Mouse (Mus musculus) hindbrain, postnatal 0 days (tissue): Measurements from ENCODE around the gene Zfp827. TPM values are rescaled to one million over a fixed set of nuclear protein-coding genes. Genes with fewer than 3 reads are reported as not detected.

Experiments used
- ATAC-seq: fragments of 200-750 bp; cut with Nextera tagmentation; 2 replicates; pipeline ENCODE4 v1.8.0; 2017; ENCODE audit warnings: mild to moderate bottlenecking, moderate TSS enrichment, moderate library complexity
- DNase-seq: peaks from one replicate; pipeline ENCODE4 v3.0.0-alpha.2; 2015; ENCODE audit warnings: low spot score
- H3K27ac ChIP-seq: fragments of 300-500 bp; sonication (generic); 2 replicates; pipeline ENCODE4 v1.5.1; 2014; ENCODE audit warnings: mild to moderate bottlenecking
- H3K27me3 ChIP-seq: fragments of 300-500 bp; sonication (generic); 2 replicates; pipeline ENCODE4 v1.6.1; 2014; ENCODE audit warnings: low read length, mixed read lengths; ENCODE audit not compliant: insufficient read depth
- H3K36me3 ChIP-seq: fragments of 300-500 bp; sonication (generic); 2 replicates; pipeline ENCODE4 v1.6.1; 2014; ENCODE audit warnings: low read length, mixed read lengths; ENCODE audit not compliant: insufficient read depth
- H3K4me1 ChIP-seq: fragments of 300-500 bp; sonication (generic); 2 replicates; pipeline ENCODE4 v1.6.1; 2014; ENCODE audit warnings: antibody characterized with exemption, low read length, mixed read lengths; ENCODE audit not compliant: insufficient read depth
- H3K4me2 ChIP-seq: fragments of 300-500 bp; sonication (generic); 2 replicates; pipeline ENCODE4 v1.6.1; 2014; ENCODE audit warnings: low read depth, mild to moderate bottlenecking, low read length, moderate library complexity, mixed read lengths
- H3K4me3 ChIP-seq: fragments of 300-500 bp; sonication (generic); 2 replicates; pipeline ENCODE4 v1.5.1; 2014; ENCODE audit warnings: low read length
- H3K9ac ChIP-seq: fragments of 300-500 bp; sonication (generic); replicated peaks from 2 replicates; pipeline ENCODE4 v1.6.1; 2014; ENCODE audit warnings: mild to moderate bottlenecking, low read length, moderate library complexity, mixed read lengths
- H3K9me3 ChIP-seq: fragments of 300-500 bp; sonication (generic); 2 replicates; pipeline ENCODE4 v1.6.1; 2016; ENCODE audit warnings: low read length, mixed read lengths
- CTCF ChIP-seq: IDR thresholded peaks from 2 replicates; pipeline ENCODE4 v1.5.1; 2016; ENCODE audit warnings: antibody characterized with exemption, control low read depth, low read depth
- WGBS: fragments of 180-500 bp; shearing (Covaris S2); extraction: QIAGEN DNeasy Blood & Tissue Kit; methylation state at CpG from one replicate; pipeline ENCODE4 v1.1.7; 2014; 5-methylcytosine and 5-hydroxymethylcytosine counted together
- polyA plus RNA-seq: library from polyadenylated mRNA; unstranded; fragments of >200 nt; fragmentation: Nextera tagmentation; extraction: Ambion mirVana; gene quantifications from 2 replicates; pipeline ENCODE4 v1.2.1, GENCODE M21; 2015
- total RNA-seq: library from RNA; depleted of rRNA; stranded (reverse); fragments of >200 nt; gene quantifications from 2 replicates; pipeline ENCODE4 v1.2.3, GENCODE M21; 2014

Gene Zfp827
- total and polyA plus RNA-seq, 2 experiments from 2014 or later, result 6.8 to 33.0 TPM

DNA sequence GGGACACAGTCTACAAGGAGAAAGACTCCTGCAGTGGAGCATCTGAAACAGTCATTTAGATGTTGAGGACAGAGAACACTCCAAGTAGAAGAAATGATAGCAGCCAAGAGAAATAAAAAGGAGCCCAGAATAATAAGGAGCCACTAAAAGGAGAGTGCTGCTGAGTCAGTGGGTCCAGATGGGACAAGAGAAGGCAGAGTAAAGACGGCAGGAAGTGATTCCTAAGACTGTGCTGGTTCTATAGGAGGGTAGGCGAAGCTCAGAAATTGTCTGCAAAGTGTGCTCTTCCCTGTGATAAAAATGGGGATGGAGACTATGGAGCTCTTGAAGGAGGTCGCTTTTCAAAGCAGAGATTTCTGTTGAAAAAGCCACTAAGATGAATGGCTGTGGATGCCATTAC lies 14.0 kb downstream of the Zfp827 start:
- no peak for TF ChIP-seq CTCF
- Histone ChIP-seq H3K4me1 (no peaks in the 10 kb centered on the region), H3K27ac (no peak overlapping the region), H3K9ac (no peak overlapping the region), H3K27me3 (no peaks in the 10 kb centered on the region), H3K36me3 (no peaks in the 10 kb centered on the region), H3K9me3 (no peaks in the 10 kb centered on the region), H3K4me3 (no peak overlapping the region), H3K4me2 (no peak overlapping the region)
- no peak for DNase-seq
- WGBS, result 87% methylated on average over 3 of the region's 3 CpGs
- no peak for ATAC-seq

DNA sequence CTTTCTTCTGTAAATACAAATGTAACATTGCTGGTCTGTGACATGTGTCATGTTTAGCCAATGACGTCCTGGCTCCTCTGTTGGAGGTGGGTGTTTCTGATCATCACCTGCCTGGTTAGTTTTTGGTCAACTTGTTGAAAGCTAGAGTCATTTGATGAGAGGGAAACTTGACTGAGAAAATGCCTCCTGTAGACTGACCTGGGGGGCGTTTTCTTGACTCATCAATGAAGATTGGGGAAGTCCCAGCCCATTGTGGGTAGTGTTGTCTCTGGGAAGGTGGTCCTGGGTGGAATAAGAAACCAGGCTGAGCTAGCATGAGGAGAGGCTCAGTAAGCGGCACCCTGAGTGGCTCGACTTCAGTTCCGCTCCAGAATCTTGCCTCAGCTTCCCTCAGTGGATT lies 16.4 kb downstream of the Zfp827 start:
- H3K27ac ChIP-seq, result no peak overlapping the region
- WGBS, result 95% methylated on average over 5 of the region's 5 CpGs
- H3K9me3 ChIP-seq, result no peaks in the 10 kb centered on the region
- H3K27me3 ChIP-seq, result no peaks in the 10 kb centered on the region
- H3K4me3 ChIP-seq, result no peak overlapping the region
- H3K4me2 ChIP-seq, result no peak overlapping the region
- no peak for TF ChIP-seq CTCF
- H3K4me1 ChIP-seq, result no peaks in the 10 kb centered on the region
- H3K9ac ChIP-seq, result no peak overlapping the region
- no peaks in the 10 kb centered on the region for H3K36me3 ChIP-seq
- ATAC-seq, result no peak
- no peak for DNase-seq

DNA sequence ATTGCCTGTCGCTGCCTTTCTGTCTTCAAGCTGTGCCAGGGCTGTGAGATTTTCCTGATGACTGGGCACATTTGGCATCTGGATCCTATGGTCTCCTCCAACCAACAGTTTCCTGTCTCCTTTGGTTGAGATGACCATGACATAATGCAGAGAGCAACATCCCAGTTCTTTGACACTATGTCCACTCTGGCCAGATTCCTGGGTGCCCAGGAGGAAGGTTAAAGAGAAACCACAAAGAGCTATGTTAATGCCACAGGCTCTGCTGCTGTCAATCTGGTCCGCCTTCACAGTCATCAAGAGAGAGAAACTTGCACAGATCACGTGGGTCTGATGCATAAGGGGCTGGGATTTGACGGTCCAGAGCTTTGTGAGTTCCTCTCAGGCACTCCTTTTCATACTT lies 18.4 kb downstream of the Zfp827 start:
- Histone ChIP-seq H3K4me1 (no peaks in the 10 kb centered on the region), H3K36me3 (no peaks in the 10 kb centered on the region), H3K9me3 (no peaks in the 10 kb centered on the region), H3K9ac (no peak overlapping the region), H3K4me2 (no peak overlapping the region), H3K27me3 (no peaks in the 10 kb centered on the region), H3K4me3 (no peak overlapping the region), H3K27ac (no peak overlapping the region; the same call in 1 of the 2 replicates)
- WGBS, result 59% methylated on average over 4 of the region's 4 CpGs
- no peak for TF ChIP-seq CTCF
- ATAC-seq (no peak), DNase-seq (no peak)

DNA sequence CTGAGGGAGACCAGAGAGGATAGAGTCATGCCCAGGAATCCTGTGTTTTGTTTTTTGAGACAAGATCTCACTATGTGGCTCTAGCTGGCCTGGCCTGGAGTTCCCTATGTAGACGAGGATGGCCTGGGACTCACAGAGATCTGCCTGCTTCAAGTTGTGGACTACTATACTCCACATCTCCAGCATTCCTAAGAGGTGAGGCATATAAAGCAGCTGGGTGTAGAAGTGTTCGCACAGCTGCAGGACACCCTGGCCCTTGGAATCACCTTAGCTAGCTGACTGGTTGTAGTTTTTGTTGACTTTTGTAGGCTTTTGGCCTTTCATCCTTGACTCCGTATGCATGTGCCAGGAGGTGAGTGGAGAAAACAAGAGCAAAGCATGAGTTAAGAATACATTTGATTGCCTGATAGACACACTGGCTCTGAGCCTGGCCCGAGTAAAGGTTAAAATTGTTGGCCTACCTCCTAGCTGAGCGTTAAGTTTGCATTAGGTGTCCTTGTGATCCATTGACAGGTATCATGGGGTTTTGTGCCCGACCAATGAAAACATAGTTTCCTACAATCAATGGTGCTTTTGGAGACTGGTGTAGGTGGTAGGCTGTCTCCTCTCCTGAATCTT lies 20.3 kb downstream of the Zfp827 start:
- no peaks in the 10 kb centered on the region for H3K36me3 ChIP-seq
- no peak for ATAC-seq
- no peak overlapping the region for H3K27ac ChIP-seq
- no peak overlapping the region for H3K4me2 ChIP-seq
- H3K9ac ChIP-seq, result no peak overlapping the region
- no peaks in the 10 kb centered on the region for H3K9me3 ChIP-seq
- no peak overlapping the region for H3K4me3 ChIP-seq
- H3K4me1 ChIP-seq, result no peaks in the 10 kb centered on the region
- no peak for DNase-seq
- no peaks in the 10 kb centered on the region for H3K27me3 ChIP-seq
- 89% methylated on average over 6 of the region's 6 CpGs for WGBS
- TF ChIP-seq CTCF, result no peak

DNA sequence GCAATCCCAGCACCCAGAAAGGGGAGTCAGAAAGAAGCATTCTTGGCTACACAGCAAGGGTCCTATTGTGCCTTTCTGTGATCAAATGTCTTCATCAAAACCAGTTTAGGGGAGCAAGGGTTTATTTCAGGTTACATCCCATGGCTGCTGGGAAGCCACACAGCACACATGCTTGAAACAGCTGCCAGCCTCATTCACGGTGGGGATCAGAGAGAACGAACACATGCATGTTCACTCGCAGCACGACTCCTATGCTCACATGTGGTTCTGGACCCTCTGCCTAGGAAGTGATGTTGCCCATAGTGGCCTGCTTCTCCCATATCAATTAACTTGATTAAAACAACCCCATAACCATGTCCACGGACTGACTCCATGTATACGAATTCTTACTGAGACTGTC lies 26.0 kb downstream of the Zfp827 start:
- no peaks in the 10 kb centered on the region for H3K9me3 ChIP-seq
- no peak overlapping the region for H3K27ac ChIP-seq
- H3K27me3 ChIP-seq, result no peaks in the 10 kb centered on the region
- H3K4me1 ChIP-seq, result no peaks in the 10 kb centered on the region
- H3K9ac ChIP-seq, result no peak overlapping the region
- DNase-seq (no peak), ATAC-seq (no peak)
- no peak for TF ChIP-seq CTCF
- H3K36me3 ChIP-seq, result no peaks in the 10 kb centered on the region
- H3K4me3 ChIP-seq, result no peak overlapping the region
- H3K4me2 ChIP-seq, result no peak overlapping the region
- WGBS, result 79% methylated on average over 6 of the region's 6 CpGs

DNA sequence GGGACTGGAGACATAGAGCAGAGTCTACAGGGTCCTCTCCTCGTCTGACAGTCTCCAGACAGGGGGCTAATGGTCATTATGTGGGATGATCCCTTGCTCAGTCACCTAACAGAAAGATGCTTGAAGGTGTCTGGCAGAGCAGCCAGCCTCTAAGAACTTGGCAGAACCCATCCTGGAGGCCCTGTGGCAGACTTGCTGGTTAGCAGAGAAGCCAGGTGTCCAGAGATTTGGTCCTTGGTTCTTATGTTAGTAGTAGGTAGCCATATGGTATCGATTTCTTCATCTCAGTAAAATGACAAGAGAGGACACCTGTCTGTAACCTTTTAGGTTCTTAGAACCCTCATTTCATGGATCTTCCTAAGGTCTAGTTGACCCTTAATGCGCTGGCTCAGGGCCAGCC lies 28.9 kb downstream of the Zfp827 start:
- Histone ChIP-seq H3K4me1 (no peaks in the 10 kb centered on the region), H3K27ac (no peak overlapping the region), H3K27me3 (no peaks in the 10 kb centered on the region), H3K36me3 (peaks cover 13% of the 10 kb centered on the region; the same call in 1 of the 2 replicates), H3K9me3 (no peaks in the 10 kb centered on the region), H3K9ac (no peak overlapping the region), H3K4me3 (no peak overlapping the region), H3K4me2 (no peak overlapping the region)
- DNase-seq (no peak), ATAC-seq (no peak)
- TF ChIP-seq CTCF, result no peak
- 85% methylated on average over 3 of the region's 3 CpGs for WGBS

DNA sequence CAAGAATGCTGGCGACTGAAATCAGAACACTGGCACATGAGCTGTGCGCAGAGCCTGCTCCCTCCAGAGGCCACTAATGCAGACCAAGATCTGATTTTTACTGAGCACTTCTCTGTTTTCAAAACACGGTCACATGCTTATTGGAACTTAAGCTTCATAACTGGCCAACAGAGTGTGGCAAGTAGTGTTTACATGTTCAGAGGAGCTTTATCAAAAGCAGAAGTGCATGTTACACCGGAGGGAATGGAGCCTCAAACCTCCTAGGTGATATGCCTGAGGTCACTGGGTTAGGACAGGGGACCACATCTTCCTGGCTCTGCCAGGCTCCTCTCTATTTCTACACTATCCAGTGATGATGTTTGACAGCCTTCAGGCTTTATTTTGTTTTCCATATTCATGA lies 31.1 kb downstream of the Zfp827 start:
- no peak for ATAC-seq
- no peaks in the 10 kb centered on the region for H3K9me3 ChIP-seq

More for the DNA sequence above, 31.1 kb downstream of the Zfp827 start:
- peaks cover 13% of the 10 kb centered on the region; the same call in 1 of the 2 replicates for H3K36me3 ChIP-seq
- WGBS, result 74% methylated on average over 4 of the region's 4 CpGs
- no peak overlapping the region for H3K27ac ChIP-seq
- DNase-seq, result no peak
- H3K4me2 ChIP-seq, result no peak overlapping the region
- H3K27me3 ChIP-seq, result no peaks in the 10 kb centered on the region
- H3K9ac ChIP-seq, result no peak overlapping the region
- TF ChIP-seq CTCF, result no peak
- H3K4me1 ChIP-seq, result no peaks in the 10 kb centered on the region
- H3K4me3 ChIP-seq, result no peak overlapping the region
